Mouse (Mus musculus) thymus, adult 2 months (tissue): ENCODE data around the gene Ccdc92b.

Experiments
- CTCF ChIP-seq: fragments of 200-500 bp; IDR thresholded peaks from 2 replicates; pipeline ENCODE4 v1.5.1; 2012; ENCODE audit warnings: mild to moderate bottlenecking, control low read depth, low read length, moderate library complexity, borderline replicate concordance; ENCODE audit not compliant: control insufficient read depth, poor library complexity, insufficient read depth; ENCODE audit errors: extremely low read depth
- POLR2A ChIP-seq: fragments of 200-500 bp; IDR thresholded peaks from 2 replicates; pipeline ENCODE4 v1.6.1; 2012; ENCODE audit warnings: mild to moderate bottlenecking, low read length, control low read depth, moderate library complexity; ENCODE audit not compliant: control insufficient read depth, poor library complexity, insufficient read depth; ENCODE audit errors: extremely low read depth

GRCm38 (mm10) chr11:74671839-74672238 is 52.4 kb downstream of the Ccdc92b start:
- TF ChIP-seq POLR2A (no peak), CTCF (no peak)
